Mouse (Mus musculus) ES-Bruce4 (cell line): ENCODE results near the gene Lrig2.

ENCODE experiments used
- CTCF ChIP-seq: IDR thresholded peaks from one replicate; pipeline ENCODE4 v1.8.1; 2011; ENCODE audit warnings: low read depth, low read length
- EP300 ChIP-seq: IDR thresholded peaks from 2 replicates; pipeline ENCODE4 v1.6.1; 2011; ENCODE audit warnings: low read depth, low read length; ENCODE audit not compliant: insufficient read depth
- POLR2A ChIP-seq: IDR thresholded peaks from one replicate; pipeline ENCODE4 v1.8.1; 2011; ENCODE audit warnings: low read length; ENCODE audit not compliant: insufficient read depth

- TF ChIP-seq EP300 = no peak
- no peak for TF ChIP-seq POLR2A
- no peak for TF ChIP-seq CTCF
These were observed 151.4 kb downstream of the Lrig2 start for GRCm38 (mm10) chr3:104360325-104360724.
